Mouse (Mus musculus) yolk sac, embryonic 10.5 days (tissue): Measurements from ENCODE around the gene Dnah1.

ENCODE experiments used
- DNase-seq: peaks from one replicate; pipeline ENCODE4 v3.0.0-alpha.2; 2017; ENCODE audit warnings: low spot score

Dnah1 gene

DNA sequence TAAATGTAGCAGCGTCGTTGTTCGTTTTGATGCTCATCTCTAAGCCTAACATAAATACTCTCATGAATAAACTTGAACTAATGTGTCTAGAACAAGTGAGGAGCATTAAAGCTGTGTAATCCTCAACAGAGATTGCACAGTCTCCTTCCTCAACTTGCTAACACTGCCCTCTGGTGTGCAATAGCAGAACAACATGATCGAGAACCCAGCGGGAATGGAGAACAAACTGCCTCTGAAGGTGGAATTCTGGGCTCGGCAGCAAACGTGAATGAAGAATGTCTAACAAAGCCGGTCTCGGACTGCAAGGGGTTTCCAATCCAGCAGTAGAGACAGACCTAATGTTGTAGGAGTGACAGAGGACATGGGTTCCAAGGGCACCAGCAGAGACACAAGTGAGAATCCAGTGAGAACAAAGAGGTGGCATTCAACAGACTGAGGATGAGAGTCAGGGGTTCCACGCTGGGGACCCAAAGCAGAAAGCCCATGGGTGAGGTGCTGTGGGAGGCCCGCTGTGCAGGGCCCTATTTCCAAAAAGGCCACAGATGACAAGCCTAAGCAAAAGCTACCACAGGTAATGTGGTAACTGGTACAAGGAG is 89.6 kb downstream of the Dnah1 start:
- peak; percentile 79 for DNase-seq

DNA sequence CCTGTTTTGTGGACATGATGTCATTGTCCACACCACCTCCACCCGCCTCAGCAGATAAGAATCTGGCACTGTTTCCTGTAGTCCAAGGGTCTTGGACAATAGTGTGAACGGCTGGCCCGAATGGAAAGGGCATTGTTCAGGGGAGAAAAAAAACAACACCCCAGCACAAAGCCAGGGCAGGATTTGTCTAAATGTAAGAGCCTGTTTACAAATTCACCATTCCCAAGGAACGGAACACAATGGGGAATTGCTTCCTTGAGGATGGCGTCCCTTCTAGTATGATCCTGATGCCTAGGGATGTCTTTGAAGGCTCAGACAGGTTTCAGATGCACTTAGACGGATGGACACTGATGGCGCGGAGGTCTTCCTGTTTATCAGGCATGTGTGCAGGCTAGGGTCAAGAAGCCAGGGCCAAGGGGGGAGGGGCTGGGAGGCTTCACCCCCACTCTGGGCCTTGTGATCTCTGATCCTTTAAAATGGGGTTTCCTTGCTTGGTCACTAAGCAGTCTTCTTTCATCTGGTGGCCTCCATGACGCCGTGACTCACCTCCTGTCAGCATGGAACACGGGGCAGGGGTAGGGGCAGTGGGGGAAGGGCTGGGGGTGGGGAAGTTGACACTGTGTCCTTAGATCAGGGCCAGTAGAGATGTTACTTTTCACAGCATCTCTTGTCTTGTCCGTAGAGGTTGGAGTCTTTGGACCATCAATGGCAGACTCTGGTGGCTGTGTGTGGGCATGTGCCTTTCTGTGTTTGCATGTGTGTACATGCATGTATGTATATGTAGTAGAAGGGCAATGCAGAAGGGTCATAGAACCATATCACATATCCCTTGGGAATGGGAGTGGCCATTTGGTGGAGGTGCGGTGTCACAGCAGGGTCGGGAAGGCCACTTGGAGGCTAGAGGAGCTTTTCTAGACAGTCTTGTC is 90.4 kb downstream of the Dnah1 start:
- DNase-seq = peak; percentile 42

DNA sequence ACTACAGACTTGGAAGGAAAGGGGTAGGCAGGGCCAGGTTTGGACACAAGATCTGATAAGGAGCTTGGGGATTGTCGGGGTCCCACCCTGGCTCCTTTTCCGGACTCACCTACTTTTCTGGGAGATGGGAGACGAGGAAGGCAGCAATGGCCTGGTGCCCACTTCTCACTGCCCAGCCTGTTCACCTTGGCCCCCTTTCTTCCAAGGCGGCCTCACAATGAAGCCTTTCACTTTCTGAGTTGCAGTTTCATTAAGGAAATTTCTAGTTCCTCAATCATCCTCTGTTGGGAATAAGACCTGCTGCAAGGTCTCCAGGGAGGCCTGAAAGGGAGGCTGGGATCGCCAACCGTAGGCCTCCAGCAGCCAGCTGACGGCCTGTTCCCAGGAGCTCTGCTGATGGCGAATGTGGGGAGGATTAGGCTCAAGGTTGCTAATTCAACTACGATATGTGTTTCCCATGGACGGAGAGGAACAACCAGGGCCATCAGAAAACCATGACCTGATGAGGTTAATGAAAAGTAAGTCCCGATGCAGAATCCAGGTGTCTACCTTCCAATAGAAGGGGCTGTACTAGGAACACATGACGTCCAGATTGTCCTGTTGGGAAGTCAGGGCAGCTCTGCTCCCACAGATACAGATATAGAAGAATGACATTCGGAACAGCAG is 91.2 kb downstream of the Dnah1 start:
- DNase-seq = no peak

DNA sequence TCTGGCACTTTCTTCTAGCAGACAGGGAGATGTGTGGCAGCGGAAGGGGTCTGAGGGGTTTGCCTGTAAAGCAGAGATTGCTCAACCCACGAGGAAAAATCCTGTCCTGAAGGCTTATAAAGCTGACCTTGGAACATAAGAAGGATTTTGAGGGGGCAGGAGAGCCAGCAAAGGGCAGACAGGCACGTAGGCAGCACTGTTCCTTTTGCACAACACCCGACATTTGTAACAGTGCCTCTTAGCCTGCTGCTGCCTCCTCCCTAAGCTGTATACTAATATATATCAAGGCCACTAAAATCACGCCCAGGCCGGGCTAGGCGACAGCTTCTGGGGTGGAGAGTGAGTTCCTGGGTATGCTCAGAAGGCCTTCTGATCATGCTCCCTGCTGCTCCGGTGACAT is 93.3 kb downstream of the Dnah1 start:
- no peak for DNase-seq

DNA sequence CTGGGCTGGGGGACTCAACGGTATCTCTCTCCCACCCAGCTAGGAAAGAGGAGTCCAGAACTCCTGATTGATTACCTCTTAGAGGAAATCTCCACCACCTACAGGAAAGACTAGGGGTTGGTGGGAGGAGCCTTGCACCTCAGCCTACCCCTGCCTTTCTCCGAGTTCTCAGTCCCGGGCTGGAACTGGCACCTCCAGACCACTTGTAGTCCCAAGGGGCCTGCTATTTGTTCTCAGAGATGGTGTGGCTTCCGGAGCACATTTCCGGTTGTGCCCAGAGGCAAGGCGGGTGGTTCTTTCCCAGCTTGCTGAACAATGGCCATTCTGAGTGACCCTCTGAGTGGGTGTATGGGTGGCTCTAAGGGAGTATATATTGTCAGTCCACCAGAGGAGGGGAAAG is 95.5 kb downstream of the Dnah1 start:
- no peak for DNase-seq

DNA sequence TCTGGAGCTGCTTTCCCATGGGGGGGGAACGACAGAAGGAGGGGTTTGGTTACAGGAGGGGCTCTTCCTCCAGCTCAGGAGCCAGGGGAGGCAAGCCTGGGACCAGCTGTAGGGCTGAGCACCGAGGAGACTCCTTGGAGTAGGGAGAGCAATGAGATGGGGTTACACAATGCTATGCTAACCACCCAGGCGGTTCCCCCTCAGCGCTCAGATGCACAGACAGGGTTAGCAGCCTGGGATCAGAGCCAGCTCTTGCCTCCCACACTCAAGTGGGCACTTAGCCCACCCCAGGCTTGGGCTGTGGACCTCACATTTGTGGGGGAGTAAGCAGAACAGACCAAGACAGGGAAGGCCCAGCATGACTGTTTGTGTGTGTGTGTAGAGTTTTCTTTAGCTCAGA is 96.7 kb downstream of the Dnah1 start:
- DNase-seq = no peak

DNA sequence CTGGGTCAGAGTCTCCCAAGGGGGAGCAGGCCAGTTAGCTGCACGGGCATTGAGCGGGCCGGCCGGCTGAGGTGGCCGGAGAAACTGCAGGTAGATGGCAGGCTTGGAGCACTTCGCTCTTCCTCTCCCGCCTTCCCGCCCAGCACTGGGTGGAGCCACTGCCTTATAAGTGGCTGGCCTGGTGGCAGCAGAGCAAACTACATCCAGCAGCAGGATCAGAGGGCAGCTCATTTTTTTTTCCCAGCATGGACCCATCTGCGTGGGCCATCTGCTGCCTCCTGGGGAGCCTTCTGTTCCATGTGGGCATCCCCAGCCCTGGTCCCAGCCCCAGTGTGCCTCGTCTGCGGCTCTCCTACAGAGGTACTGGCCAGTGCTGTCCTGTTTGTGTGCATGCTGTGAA is 106.0 kb downstream of the Dnah1 start, which contains the start of gene Sema3g:
Sema3g (plus strand) TSS at position 195 of the 400 bp plus-strand sequence.
- DNase-seq = peak; percentile 67

DNA sequence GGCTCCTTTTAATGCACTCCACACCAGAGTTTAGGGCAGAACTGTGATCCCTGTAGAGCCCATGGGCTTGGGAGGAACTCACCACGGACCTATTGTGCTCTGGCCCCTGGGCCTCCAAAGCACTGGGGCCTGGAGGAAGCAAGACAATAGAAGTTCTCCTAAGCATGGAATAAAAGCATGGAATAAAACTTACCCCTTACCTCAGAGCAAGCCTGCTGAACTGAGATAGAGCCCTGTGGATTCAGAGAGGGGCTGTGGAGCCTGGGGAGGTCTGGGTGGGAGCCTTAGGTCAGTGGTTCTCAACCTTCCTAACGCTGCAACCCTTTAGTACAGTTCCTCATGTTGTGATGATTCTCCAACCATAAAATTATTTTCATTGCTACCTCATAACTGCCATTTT is 106.8 kb downstream of the Dnah1 start, which contains the start of gene Nisch:
Nisch (minus strand) TSS at position 101 of the 400 bp plus-strand sequence.
- DNase-seq = no peak

DNA sequence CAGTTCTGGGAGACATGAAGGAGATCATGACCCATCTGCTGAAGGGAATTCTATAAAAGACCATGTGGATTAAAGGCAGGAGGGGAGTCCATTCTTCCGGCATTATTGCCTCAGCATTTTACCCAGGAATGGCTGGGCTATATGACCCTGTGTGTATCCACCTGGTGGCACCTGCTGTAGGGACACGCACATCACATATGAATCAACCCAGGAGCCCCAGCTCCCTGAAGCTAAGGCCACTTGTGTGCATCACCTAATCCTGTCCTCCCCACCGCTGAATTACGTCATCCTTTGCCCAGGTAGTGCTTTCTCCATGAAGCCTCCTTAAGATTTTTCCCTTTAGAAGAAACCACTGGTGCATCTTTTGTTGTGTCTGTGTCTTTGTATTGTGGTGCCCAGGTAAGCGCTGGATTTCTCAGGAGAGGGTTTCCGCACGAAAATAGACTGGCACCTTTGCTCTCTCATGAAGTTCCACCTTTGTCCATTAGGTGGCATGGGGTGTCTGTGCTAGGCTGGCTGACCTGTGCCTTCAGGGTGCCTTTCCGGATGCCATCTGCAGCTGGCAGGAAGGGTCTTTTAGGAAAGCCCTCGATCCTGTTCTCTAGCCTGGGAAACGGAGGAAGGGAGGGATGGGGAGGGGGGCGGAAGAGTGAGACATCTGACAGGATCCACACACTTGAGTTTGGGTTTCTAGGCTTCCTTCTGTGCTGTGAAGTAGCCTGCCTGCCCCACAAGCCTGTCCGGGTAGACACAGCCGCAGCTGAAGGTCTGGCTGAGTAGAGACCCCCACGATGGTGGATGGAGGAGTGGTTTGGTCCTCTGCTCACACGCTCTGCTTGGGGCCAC is 108.3 kb downstream of the Dnah1 start:
- no peak for DNase-seq

DNA sequence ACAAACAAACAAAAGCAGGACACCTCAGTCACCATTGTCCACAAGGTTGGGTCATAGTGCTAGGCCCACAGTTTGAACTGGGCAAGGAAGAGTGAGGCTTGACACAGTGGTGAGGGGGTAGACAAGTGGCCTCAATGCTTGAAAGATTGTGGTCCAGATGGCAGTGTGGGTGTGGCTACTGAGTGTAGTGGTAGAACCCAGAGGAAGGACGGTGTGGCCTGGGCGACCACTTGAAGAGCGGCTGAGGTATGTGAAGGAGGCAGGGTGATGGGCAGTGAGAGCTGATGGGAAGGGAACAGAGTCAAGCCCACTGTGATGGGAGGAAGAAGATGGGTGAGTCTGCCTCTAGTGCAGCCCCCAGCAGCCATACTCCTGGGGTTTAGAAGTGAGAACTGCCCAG is 109.0 kb downstream of the Dnah1 start:
- no peak for DNase-seq

DNA sequence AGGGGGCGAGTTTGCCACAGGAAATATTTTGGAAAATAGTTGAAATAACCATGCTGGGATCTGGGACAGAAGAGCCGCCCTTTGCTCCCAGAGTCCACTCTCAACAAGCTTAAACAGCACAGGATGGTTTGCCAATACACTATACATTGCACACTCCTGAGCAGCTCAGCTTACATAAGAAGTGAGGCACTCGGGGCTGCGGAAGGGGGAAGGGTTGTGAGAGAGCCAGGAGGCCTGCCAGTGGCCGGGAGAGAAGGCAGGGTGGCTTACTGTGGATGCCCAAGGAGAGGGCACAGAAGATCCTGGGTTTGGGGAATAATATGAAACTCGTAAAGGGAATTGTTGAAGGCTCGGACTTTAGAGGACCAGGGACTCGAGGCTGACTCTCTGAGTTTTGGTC is 109.8 kb downstream of the Dnah1 start:
- DNase-seq = peak; percentile 45

DNA sequence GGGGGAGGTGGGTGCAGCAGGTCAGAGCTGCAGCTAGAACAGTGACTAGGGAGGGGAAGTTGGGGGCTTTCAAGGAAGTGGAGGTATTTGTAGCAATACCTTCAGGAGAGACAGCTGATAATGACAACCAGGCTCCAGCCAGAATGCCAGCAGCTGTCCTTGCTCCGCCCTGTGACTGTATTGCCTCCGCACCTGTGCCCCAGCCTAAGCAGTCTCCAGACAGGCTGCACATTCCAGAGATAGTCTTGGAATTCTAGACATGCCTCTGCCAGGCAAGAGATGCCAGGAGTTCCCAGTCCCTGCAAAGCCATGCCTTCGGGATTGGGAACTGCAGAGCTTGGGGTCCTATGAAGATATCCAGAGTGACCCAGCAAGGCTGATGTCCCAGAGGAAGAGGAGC is 111.2 kb downstream of the Dnah1 start:
- DNase-seq = no peak

DNA sequence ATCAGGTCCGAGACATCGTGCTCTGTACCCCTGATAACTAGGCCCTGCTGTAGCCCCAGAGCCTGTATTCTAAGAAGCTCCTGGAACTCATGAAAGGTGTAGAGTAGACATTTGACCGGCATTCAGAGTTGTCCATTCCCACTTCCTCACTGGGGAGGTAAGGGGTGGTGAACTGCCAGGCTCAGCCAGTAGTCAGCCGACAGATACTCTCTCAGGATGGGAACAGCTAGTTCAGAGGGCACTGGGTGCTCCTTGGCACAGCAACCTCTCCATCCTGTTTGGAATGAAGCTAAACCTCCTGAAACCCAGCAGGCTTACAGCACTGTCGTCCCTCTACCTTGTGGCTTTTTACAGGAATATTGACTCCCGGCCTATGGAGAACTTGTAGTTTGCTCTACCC is 111.8 kb downstream of the Dnah1 start:
- DNase-seq = no peak
